Mouse (Mus musculus) ES-E14 (cell line): ENCODE data around the gene Pou3f1.

ENCODE experiments used
- HCFC1 ChIP-seq: IDR thresholded peaks from 2 replicates; pipeline ENCODE4 v1.6.1; 2012; ENCODE audit warnings: low read length, inconsistent platforms, borderline replicate concordance; ENCODE audit not compliant: insufficient read depth
- MAFK ChIP-seq: IDR thresholded peaks from 2 replicates; pipeline ENCODE4 v1.6.1; 2014; ENCODE audit warnings: mild to moderate bottlenecking, low read depth, low read length, inconsistent platforms; ENCODE audit not compliant: insufficient read depth
- ZC3H11A ChIP-seq: IDR thresholded peaks from 2 replicates; pipeline ENCODE4 v1.6.1; 2012; ENCODE audit warnings: low read depth, mild to moderate bottlenecking, inconsistent platforms, low read length, borderline replicate concordance

GRCm38 (mm10) chr4:124632856-124633255 lies 23.8 kb upstream of the Pou3f1 start:
- TF ChIP-seq HCFC1: no peak
- no peak for TF ChIP-seq ZC3H11A
- TF ChIP-seq MAFK: no peak
